Mouse (Mus musculus): ENCODE results near the gene Tnfrsf1a. TPM values are rescaled to one million over a fixed set of nuclear protein-coding genes. Genes with fewer than 3 reads are reported as not detected.

Tnfrsf1a gene
- polyA plus RNA-seq, 1 experiment from 2014 or later: 19.0 TPM

DNA sequence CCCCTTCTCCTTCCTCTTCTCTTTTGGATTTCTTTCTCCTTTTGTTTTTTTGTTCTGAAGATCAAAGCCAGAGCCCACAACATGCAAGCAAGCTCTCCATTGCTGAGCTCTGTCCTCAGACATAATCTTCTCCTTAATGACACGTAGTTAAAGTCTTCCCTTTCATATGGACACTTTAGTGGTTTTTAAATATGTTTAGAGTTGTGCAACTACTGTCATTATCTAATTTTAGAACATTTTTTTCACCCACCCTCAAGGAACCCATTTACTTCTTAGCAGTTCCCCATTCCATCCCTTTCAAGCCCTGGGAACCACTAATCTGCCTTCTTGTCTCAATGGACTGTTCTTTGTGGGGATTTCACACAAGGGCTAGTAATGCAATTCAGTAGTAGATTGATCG is 14.8 kb upstream of the Tnfrsf1a start:
- ATAC-seq (ENCODE audit: low FRiP score) (no peak), DNase-seq (ENCODE audit: low spot score, missing footprints) (no peak)
- Histone ChIP-seq H3K9me3 (ENCODE audit: control insufficient read depth, low read length) (no peaks in the 10 kb centered on the region), H3K4me3 (ENCODE audit: low read depth, low read length) (no peak overlapping the region), H3K4me1 (ENCODE audit: control insufficient read depth, insufficient read depth, low read length) (no peaks in the 10 kb centered on the region), H3K36me3 (ENCODE audit: control insufficient read depth, insufficient read depth, low read length) (no peaks in the 10 kb centered on the region), H3K27ac (ENCODE audit: low read depth, low read length) (no peak overlapping the region), H3K27me3 (ENCODE audit: control insufficient read depth, insufficient read depth, low read length) (no peaks in the 10 kb centered on the region), H3K9ac (ENCODE audit: low read length) (no peak overlapping the region), H3K4me2 (no peak overlapping the region)
- WGBS: 40% methylated on average over 2 of the region's 2 CpGs

DNA sequence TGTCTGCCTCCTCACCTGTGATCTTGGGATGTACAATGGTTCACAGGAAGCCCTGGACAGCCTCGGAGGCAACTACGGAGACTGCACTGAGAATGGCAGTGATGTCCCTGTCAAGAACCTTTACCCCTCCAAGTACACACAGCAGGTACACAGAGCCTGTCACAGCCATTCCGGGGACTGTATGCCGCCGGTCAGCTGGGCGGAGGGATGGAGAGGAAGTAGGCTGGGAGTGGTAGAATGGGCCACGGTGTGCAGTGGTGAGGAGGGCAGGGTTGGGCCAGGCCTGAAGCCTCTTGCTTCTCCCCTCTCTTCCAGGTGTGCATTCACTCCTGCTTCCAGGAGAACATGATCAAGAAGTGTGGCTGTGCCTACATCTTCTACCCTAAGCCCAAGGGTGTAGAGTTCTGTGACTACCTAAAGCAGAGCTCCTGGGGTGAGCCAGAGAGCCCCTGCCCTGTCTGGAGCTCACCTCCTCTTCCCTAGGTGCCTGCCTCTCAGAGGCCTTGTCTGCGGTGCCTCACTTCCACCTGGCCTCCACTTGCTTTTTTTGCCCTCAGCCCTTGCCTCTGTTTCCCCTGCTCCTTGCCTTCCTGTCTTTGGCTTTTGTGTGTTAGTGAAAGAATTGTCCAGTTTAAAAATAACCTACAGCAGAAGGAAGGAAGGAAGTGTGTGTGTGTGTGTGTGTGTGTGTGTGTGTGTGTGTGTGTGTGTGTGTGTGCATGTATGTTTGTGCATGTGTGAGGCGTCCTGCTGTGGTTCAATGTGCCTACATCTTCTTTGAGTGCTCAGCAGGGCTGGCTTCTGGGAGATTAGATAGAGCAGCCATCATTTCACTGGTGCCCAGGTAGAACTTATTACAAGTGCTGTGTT is 10.1 kb upstream of the Tnfrsf1a start:
- Histone ChIP-seq H3K4me2 (no peak overlapping the region), H3K27ac (ENCODE audit: low read depth, low read length) (no peak overlapping the region), H3K4me1 (ENCODE audit: control insufficient read depth, insufficient read depth, low read length) (no peaks in the 10 kb centered on the region), H3K9me3 (ENCODE audit: control insufficient read depth, low read length) (no peaks in the 10 kb centered on the region), H3K4me3 (ENCODE audit: low read depth, low read length) (no peak overlapping the region), H3K27me3 (ENCODE audit: control insufficient read depth, insufficient read depth, low read length) (no peaks in the 10 kb centered on the region), H3K36me3 (ENCODE audit: control insufficient read depth, insufficient read depth, low read length) (no peaks in the 10 kb centered on the region), H3K9ac (ENCODE audit: low read length) (no peak overlapping the region)
- WGBS: 75% methylated on average over 9 of the region's 9 CpGs
- no peak for DNase-seq (ENCODE audit: low spot score, missing footprints)
- no peak for ATAC-seq (ENCODE audit: low FRiP score)

DNA sequence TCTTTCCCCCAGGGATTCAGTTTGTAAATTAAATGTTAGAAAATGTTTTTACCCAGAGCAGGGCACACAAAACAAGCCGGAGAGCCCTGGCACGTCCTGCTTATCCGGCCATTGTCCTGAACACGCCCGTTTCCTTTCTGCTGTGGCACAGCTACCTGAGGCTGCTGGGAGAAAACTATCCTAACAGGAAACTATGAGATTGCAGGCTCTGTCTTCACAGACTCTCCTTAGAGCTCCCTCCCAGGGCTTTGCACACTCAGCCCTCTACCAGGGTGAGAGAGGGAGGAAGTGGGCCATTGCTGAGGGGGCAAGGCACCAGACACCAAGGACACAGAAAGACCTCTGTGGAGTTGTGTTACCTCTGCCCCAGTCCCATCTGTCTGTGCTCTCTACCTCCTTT is 8.9 kb upstream of the Tnfrsf1a start:
- H3K4me1 ChIP-seq (ENCODE audit: control insufficient read depth, insufficient read depth, low read length): no peaks in the 10 kb centered on the region
- no peak overlapping the region for H3K4me2 ChIP-seq
- no peak overlapping the region for H3K9ac ChIP-seq (ENCODE audit: low read length)
- no peak overlapping the region for H3K27ac ChIP-seq (ENCODE audit: low read depth, low read length)
- H3K9me3 ChIP-seq (ENCODE audit: control insufficient read depth, low read length): no peaks in the 10 kb centered on the region
- H3K4me3 ChIP-seq (ENCODE audit: low read depth, low read length): no peak overlapping the region
- no peaks in the 10 kb centered on the region for H3K27me3 ChIP-seq (ENCODE audit: control insufficient read depth, insufficient read depth, low read length)
- no peaks in the 10 kb centered on the region for H3K36me3 ChIP-seq (ENCODE audit: control insufficient read depth, insufficient read depth, low read length)
- 71% methylated on average over 5 of the region's 5 CpGs for WGBS
- no peak for ATAC-seq (ENCODE audit: low FRiP score)
- DNase-seq (ENCODE audit: low spot score, missing footprints): no peak

DNA sequence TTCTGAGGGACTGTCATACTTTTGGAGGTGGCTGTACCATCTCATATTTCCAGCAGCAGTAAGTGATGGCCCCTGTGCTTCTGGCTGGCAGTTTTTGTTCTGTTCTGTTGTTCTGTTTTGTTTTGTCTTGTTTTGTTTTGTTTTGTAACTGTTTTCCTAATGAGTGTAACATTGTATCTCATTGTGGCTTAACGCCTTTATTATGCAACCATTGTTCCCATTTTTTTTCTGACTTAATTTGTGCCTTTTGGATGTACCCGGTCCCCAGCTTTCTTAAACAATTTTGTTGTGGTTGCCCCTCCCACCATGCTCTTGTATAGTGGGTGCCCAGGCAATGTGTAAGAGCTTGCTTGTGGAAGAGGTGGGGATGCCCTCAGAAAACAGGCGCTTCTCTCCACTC is 7.0 kb upstream of the Tnfrsf1a start:
- no peak overlapping the region for H3K27ac ChIP-seq (ENCODE audit: low read depth, low read length)
- no peaks in the 10 kb centered on the region for H3K27me3 ChIP-seq (ENCODE audit: control insufficient read depth, insufficient read depth, low read length)
- H3K4me2 ChIP-seq: no peak overlapping the region
- 63% methylated on average over 3 of the region's 3 CpGs for WGBS
- no peak overlapping the region for H3K9ac ChIP-seq (ENCODE audit: low read length)
- H3K9me3 ChIP-seq (ENCODE audit: control insufficient read depth, low read length): no peaks in the 10 kb centered on the region
- no peaks in the 10 kb centered on the region for H3K36me3 ChIP-seq (ENCODE audit: control insufficient read depth, insufficient read depth, low read length)
- DNase-seq (ENCODE audit: low spot score, missing footprints): no peak
- ATAC-seq (ENCODE audit: low FRiP score): no peak
- no peaks in the 10 kb centered on the region for H3K4me1 ChIP-seq (ENCODE audit: control insufficient read depth, insufficient read depth, low read length)
- no peak overlapping the region for H3K4me3 ChIP-seq (ENCODE audit: low read depth, low read length)

DNA sequence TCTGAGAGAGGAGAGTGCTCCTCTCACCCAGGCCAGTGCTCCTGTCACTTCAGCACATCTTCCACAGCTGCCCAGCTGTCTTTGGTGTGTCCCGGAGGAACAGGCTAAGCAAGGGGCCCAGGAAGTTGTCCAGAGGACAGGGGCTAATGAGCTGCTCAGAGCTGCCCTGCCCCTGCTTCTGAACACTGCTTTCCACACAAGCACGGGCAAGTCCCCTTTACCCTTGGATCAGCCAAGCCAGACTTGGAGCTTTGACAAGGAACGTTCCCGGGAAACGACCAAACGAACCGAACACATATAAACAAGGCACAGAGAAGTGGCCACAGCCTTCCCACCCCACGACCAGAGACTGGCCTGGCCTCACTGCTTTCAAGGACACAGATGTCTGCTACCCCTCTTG is 5.1 kb upstream of the Tnfrsf1a start:
- H3K4me3 ChIP-seq (ENCODE audit: low read depth, low read length): no peak overlapping the region
- 0 out of 2 replicates have a peak, but pooled peaks cover 2% of the 10 kb centered on the region for H3K4me1 ChIP-seq (ENCODE audit: control insufficient read depth, insufficient read depth, low read length)
- H3K9me3 ChIP-seq (ENCODE audit: control insufficient read depth, low read length): no peaks in the 10 kb centered on the region
- ATAC-seq (ENCODE audit: low FRiP score): no peak
- no peak overlapping the region for H3K4me2 ChIP-seq
- H3K27me3 ChIP-seq (ENCODE audit: control insufficient read depth, insufficient read depth, low read length): no peaks in the 10 kb centered on the region
- H3K36me3 ChIP-seq (ENCODE audit: control insufficient read depth, insufficient read depth, low read length): no peaks in the 10 kb centered on the region
- DNase-seq (ENCODE audit: low spot score, missing footprints): no peak
- no peak overlapping the region for H3K9ac ChIP-seq (ENCODE audit: low read length)
- H3K27ac ChIP-seq (ENCODE audit: low read depth, low read length): no peak overlapping the region
- WGBS: 51% methylated on average over 8 of the region's 8 CpGs

DNA sequence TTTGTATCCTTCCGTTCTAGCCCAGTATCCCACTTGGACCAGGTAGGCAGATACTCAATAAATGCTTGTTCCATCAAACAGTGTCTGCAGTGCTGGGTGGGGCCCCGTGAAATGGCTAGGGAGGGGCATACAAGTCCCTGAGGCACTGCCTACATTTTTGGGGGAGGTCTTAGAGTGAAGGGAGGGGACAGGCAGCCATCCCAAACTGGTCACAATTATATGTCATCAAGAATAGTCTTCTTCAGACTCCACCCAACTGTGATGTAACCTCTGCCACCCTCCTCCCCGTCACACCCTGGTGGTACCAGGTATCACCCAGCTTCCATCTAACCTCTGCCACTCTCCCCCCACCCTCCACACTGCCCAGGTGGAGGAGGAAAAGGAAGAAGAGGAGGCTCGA is 4.3 kb upstream of the Tnfrsf1a start:
- Histone ChIP-seq H3K27ac (ENCODE audit: low read depth, low read length) (no peak overlapping the region), H3K4me1 (ENCODE audit: control insufficient read depth, insufficient read depth, low read length) (peaks cover 4% of the 10 kb centered on the region; the same call in 1 of the 2 replicates), H3K36me3 (ENCODE audit: control insufficient read depth, insufficient read depth, low read length) (no peaks in the 10 kb centered on the region), H3K9ac (ENCODE audit: low read length) (no peak overlapping the region), H3K4me2 (no peak overlapping the region), H3K9me3 (ENCODE audit: control insufficient read depth, low read length) (no peaks in the 10 kb centered on the region), H3K4me3 (ENCODE audit: low read depth, low read length) (no peak overlapping the region), H3K27me3 (ENCODE audit: control insufficient read depth, insufficient read depth, low read length) (no peaks in the 10 kb centered on the region)
- ATAC-seq (ENCODE audit: low FRiP score) (no peak), DNase-seq (ENCODE audit: low spot score, missing footprints) (peak; percentile 31)
- 68% methylated on average over 4 of the region's 4 CpGs for WGBS

DNA sequence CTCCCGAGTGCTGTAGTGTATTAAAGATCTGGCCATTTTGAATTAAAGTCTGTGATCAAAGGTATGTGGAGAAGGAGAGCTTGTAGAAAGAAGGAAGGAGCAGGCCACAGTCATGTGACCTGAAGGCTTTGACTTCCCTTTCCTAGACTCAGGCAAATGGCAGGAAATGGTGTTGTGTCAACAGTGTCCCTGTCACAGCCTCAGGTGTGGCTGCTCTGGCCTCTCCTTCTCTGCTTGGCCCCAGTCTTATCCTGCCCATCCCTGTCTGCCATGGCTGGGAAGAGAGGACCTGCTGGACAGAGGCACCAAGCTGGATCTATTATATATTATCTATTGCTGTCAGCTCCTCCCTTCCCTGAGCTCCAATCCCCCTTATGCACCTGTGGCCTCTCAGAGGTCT is 3.5 kb upstream of the Tnfrsf1a start:
- no peaks in the 10 kb centered on the region for H3K9me3 ChIP-seq (ENCODE audit: control insufficient read depth, low read length)
- DNase-seq (ENCODE audit: low spot score, missing footprints): peak; percentile 57
- peaks cover 12% of the 10 kb centered on the region for H3K4me1 ChIP-seq (ENCODE audit: control insufficient read depth, insufficient read depth, low read length)
- 84% methylated on average over 1 of the region's 1 CpGs for WGBS
- no peak overlapping the region for H3K9ac ChIP-seq (ENCODE audit: low read length)
- no peak overlapping the region for H3K4me2 ChIP-seq
- no peak overlapping the region for H3K27ac ChIP-seq (ENCODE audit: low read depth, low read length)
- no peaks in the 10 kb centered on the region for H3K36me3 ChIP-seq (ENCODE audit: control insufficient read depth, insufficient read depth, low read length)
- no peaks in the 10 kb centered on the region; the same call in 1 of the 2 replicates for H3K27me3 ChIP-seq (ENCODE audit: control insufficient read depth, insufficient read depth, low read length)
- ATAC-seq (ENCODE audit: low FRiP score): no peak
- H3K4me3 ChIP-seq (ENCODE audit: low read depth, low read length): no peak overlapping the region

DNA sequence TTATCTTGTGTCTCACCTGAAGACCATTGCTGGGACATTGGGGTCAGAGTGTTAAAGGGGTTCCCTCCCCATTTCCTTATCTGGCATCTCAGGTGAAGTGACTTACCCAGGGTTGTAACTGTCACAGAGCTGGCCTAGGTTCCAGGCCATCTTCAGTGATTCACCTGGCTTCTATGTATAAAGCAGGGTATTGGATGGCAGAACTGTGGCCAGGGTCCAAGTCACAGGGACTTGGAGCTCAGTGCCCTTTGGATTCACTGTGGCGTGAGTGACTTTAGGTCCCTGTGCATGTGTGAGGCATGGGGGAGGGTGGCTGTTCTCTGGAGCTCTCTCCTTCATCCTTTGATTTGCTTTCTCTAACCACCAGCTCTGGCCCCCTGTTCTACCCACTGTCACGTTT is 3.1 kb upstream of the Tnfrsf1a start:
- WGBS: 58% methylated on average over 2 of the region's 2 CpGs

DNA sequence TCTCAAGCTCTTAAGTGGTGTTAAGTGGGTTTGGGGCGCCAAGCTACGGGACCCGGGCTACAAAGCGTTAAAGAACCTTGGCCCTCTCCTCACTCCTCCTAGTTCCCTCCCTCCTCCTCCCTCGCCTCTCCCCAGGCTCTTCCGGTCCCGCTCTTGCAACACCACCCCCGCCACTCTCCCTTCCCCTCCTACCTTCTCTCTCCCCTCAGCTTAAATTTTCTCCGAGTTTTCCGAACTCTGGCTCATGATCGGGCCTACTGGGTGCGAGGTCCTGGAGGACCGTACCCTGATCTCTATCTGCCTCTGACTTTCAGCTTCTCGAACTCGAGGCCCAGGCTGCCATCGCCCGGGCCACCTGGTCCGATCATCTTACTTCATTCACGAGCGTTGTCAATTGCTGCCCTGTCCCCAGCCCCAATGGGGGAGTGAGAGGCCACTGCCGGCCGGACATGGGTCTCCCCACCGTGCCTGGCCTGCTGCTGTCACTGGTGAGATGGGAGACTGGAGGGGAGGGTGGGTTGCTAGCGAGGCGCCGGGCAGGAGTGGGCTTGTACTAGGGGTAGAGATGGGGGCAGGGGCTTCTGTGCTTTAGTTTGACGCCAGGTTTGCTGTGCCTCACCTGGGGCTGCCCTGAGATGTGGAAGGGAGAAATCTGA is 541 bp downstream of the Tnfrsf1a start:
- no peaks in the 10 kb centered on the region; the same call in 1 of the 2 replicates for H3K27me3 ChIP-seq (ENCODE audit: control insufficient read depth, insufficient read depth, low read length)
- DNase-seq (ENCODE audit: low spot score, missing footprints) (peak; percentile 96), ATAC-seq (ENCODE audit: low FRiP score) (peak; percentile 66)
- H3K4me2 ChIP-seq: peak overlapping the region; percentile 89
- WGBS: under 1% methylated on average over 27 of the region's 27 CpGs
- peak overlapping the region; percentile 49 for H3K4me3 ChIP-seq (ENCODE audit: low read depth, low read length)
- H3K9ac ChIP-seq (ENCODE audit: low read length): peak overlapping the region; percentile 74
- no peaks in the 10 kb centered on the region for H3K9me3 ChIP-seq (ENCODE audit: control insufficient read depth, low read length)
- H3K36me3 ChIP-seq (ENCODE audit: control insufficient read depth, insufficient read depth, low read length): no peaks in the 10 kb centered on the region
- peaks cover 17% of the 10 kb centered on the region for H3K4me1 ChIP-seq (ENCODE audit: control insufficient read depth, insufficient read depth, low read length)
- no peak overlapping the region for H3K27ac ChIP-seq (ENCODE audit: low read depth, low read length)

More for the DNA sequence above, 3.1 kb upstream of the Tnfrsf1a start:
- ATAC-seq (ENCODE audit: low FRiP score) (no peak), DNase-seq (ENCODE audit: low spot score, missing footprints) (no peak)
- Histone ChIP-seq H3K36me3 (ENCODE audit: control insufficient read depth, insufficient read depth, low read length) (no peaks in the 10 kb centered on the region), H3K4me3 (ENCODE audit: low read depth, low read length) (no peak overlapping the region), H3K4me1 (ENCODE audit: control insufficient read depth, insufficient read depth, low read length) (peaks cover 12% of the 10 kb centered on the region), H3K27ac (ENCODE audit: low read depth, low read length) (no peak overlapping the region), H3K4me2 (no peak overlapping the region), H3K9ac (ENCODE audit: low read length) (no peak overlapping the region), H3K27me3 (ENCODE audit: control insufficient read depth, insufficient read depth, low read length) (no peaks in the 10 kb centered on the region; the same call in 1 of the 2 replicates), H3K9me3 (ENCODE audit: control insufficient read depth, low read length) (no peaks in the 10 kb centered on the region)
